Mouse (Mus musculus): ENCODE results near the gene A930004D18Rik.

GRCm38 (mm10) chr2:18055929-18056785, 18.6 kb upstream of the A930004D18Rik start:
- TF ChIP-seq CTCF (IDR thresholded peaks at IDR 0.05; ENCODE audit: control insufficient read depth, insufficient read depth, low read length) (no peak), POLR2A (IDR thresholded peaks at IDR 0.05; ENCODE audit: borderline replicate concordance, control insufficient read depth, low read depth, low read length) (peak; percentile 44; the same call in 1 of the 2 replicates)
